Mouse (Mus musculus) liver, postnatal 0 days (tissue): ENCODE measurements around the gene 4933428G20Rik. TPM values are rescaled to one million over a fixed set of nuclear protein-coding genes. Genes with fewer than 3 reads are reported as not detected.

Experiments used
- ATAC-seq: fragments of 200-750 bp; cut with Nextera tagmentation; 2 replicates; pipeline ENCODE4 v1.8.0; 2017; ENCODE audit warnings: mild to moderate bottlenecking, moderate library complexity
- DNase-seq: peaks from one replicate; pipeline ENCODE4 v3.0.0-alpha.2; 2016
- H3K27ac ChIP-seq: fragments of 300-500 bp; sonication (generic); 2 replicates; pipeline ENCODE4 v1.5.1; 2014; ENCODE audit warnings: antibody characterized with exemption, moderate library complexity, mild to moderate bottlenecking, low read depth
- H3K27me3 ChIP-seq: fragments of 300-500 bp; sonication (generic); 2 replicates; pipeline ENCODE4 v1.6.1; 2014; ENCODE audit warnings: low read length, control low read depth, mixed read lengths; ENCODE audit not compliant: insufficient read depth
- H3K36me3 ChIP-seq: fragments of 300-500 bp; sonication (generic); replicated peaks from 2 replicates; pipeline ENCODE4 v1.6.1; 2014; ENCODE audit warnings: mild to moderate bottlenecking, control low read depth, low read length, moderate library complexity, mixed read lengths; ENCODE audit not compliant: insufficient read depth
- H3K4me1 ChIP-seq: fragments of 300-500 bp; sonication (generic); 2 replicates; pipeline ENCODE4 v1.6.1; 2014; ENCODE audit warnings: antibody characterized with exemption, mild to moderate bottlenecking, control low read depth; ENCODE audit not compliant: insufficient read depth
- H3K4me2 ChIP-seq: fragments of 300-500 bp; sonication (generic); 2 replicates; pipeline ENCODE4 v1.6.1; 2014; ENCODE audit warnings: low read depth, mild to moderate bottlenecking, low read length, moderate library complexity, mixed read lengths
- H3K4me3 ChIP-seq: fragments of 300-500 bp; sonication (generic); 2 replicates; pipeline ENCODE4 v1.5.1; 2014; ENCODE audit warnings: low read depth, low read length
- H3K9ac ChIP-seq: fragments of 300-500 bp; sonication (generic); replicated peaks from 2 replicates; pipeline ENCODE4 v1.6.1; 2014; ENCODE audit warnings: mild to moderate bottlenecking, moderate library complexity
- H3K9me3 ChIP-seq: fragments of 300-500 bp; sonication (generic); 2 replicates; pipeline ENCODE4 v1.6.1; 2016; ENCODE audit warnings: mild to moderate bottlenecking, control low read depth, low read length, mixed read lengths
- CTCF ChIP-seq: sonication (generic); IDR thresholded peaks from 2 replicates; pipeline ENCODE4 v1.5.1; 2016; ENCODE audit warnings: antibody characterized with exemption, low read depth
- EP300 ChIP-seq: IDR thresholded peaks from 2 replicates; pipeline ENCODE4 v1.6.1; 2016; ENCODE audit warnings: antibody characterized with exemption, low read depth, mild to moderate bottlenecking
- WGBS: fragments of 180-500 bp; shearing (Covaris S2); extraction: QIAGEN DNeasy Blood & Tissue Kit; methylation state at CpG from one replicate; pipeline ENCODE4 v1.1.7; 2014; ENCODE audit not compliant: insufficient replicate concordance; 5-methylcytosine and 5-hydroxymethylcytosine counted together
- polyA plus RNA-seq: library from polyadenylated mRNA; unstranded; fragments of >200 nt; fragmentation: Nextera tagmentation; extraction: Ambion mirVana; gene quantifications from 2 replicates; pipeline ENCODE4 v1.2.1, GENCODE M21; 2015

4933428G20Rik gene
- polyA plus RNA-seq, 1 experiment from 2014 or later, result 0.25 TPM

- peaks cover 11% of the 10 kb centered on the region for H3K4me1 ChIP-seq
- H3K27me3 ChIP-seq, result no peaks in the 10 kb centered on the region
- ATAC-seq (peak; percentile 58), DNase-seq (peak; percentile 81)
- H3K4me2 ChIP-seq, result peak overlapping the region; percentile 62
- H3K27ac ChIP-seq, result peak overlapping the region; percentile 62; the same call in 1 of the 2 replicates
- H3K36me3 ChIP-seq, result no peaks in the 10 kb centered on the region
- TF ChIP-seq EP300, result no peak
- peak; percentile 90 for TF ChIP-seq CTCF
- H3K9me3 ChIP-seq, result no peaks in the 10 kb centered on the region
- WGBS, result 31% methylated on average over 10 of the region's 10 CpGs
- H3K9ac ChIP-seq, result no peak overlapping the region; the same call in 1 of the 2 replicates
- peak overlapping the region; percentile 36 for H3K4me3 ChIP-seq
Measured at GRCm38 (mm10) chr11:97510966-97511660, 11.0 kb upstream of the 4933428G20Rik start.

- no peaks in the 10 kb centered on the region for H3K36me3 ChIP-seq
- 73% methylated on average over 24 of the region's 24 CpGs for WGBS
- TF ChIP-seq EP300, result no peak
- TF ChIP-seq CTCF, result no peak
- H3K9me3 ChIP-seq, result no peaks in the 10 kb centered on the region
- H3K9ac ChIP-seq, result no peak overlapping the region
- no peaks in the 10 kb centered on the region for H3K27me3 ChIP-seq
- peaks cover 11% of the 10 kb centered on the region for H3K4me1 ChIP-seq
- H3K4me3 ChIP-seq, result no peak overlapping the region
- H3K27ac ChIP-seq, result no peak overlapping the region
- DNase-seq (no peak), ATAC-seq (no peak)
- H3K4me2 ChIP-seq, result no peak overlapping the region
Measured at GRCm38 (mm10) chr11:97509715-97510485, 9.8 kb upstream of the 4933428G20Rik start.

- Histone ChIP-seq H3K27ac (no peak overlapping the region; the same call in 1 of the 2 replicates), H3K36me3 (no peaks in the 10 kb centered on the region), H3K27me3 (no peaks in the 10 kb centered on the region), H3K9me3 (no peaks in the 10 kb centered on the region), H3K4me2 (no peak overlapping the region), H3K4me3 (no peak overlapping the region), H3K9ac (no peak overlapping the region), H3K4me1 (peaks cover 11% of the 10 kb centered on the region)
- 33% methylated on average over 5 of the region's 5 CpGs for WGBS
- no peak for ATAC-seq
- DNase-seq, result no peak
- TF ChIP-seq CTCF (no peak), EP300 (no peak)
Measured at GRCm38 (mm10) chr11:97509058-97509457, 8.9 kb upstream of the 4933428G20Rik start.

GRCm38 (mm10) chr11:97508198-97508597 is 8.1 kb upstream of the 4933428G20Rik start:
- 60% methylated on average over 3 of the region's 3 CpGs for WGBS
- Histone ChIP-seq H3K4me1 (peaks cover 11% of the 10 kb centered on the region), H3K27ac (no peak overlapping the region), H3K9ac (no peak overlapping the region), H3K36me3 (no peaks in the 10 kb centered on the region), H3K4me2 (no peak overlapping the region), H3K27me3 (no peaks in the 10 kb centered on the region), H3K4me3 (no peak overlapping the region), H3K9me3 (no peaks in the 10 kb centered on the region)
- no peak for ATAC-seq
- no peak for DNase-seq
- no peak for TF ChIP-seq CTCF
- TF ChIP-seq EP300, result no peak

GRCm38 (mm10) chr11:97506331-97506730 is 6.2 kb upstream of the 4933428G20Rik start:
- TF ChIP-seq CTCF (no peak), EP300 (no peak)
- no peaks in the 10 kb centered on the region for H3K27me3 ChIP-seq
- DNase-seq (no peak), ATAC-seq (no peak)
- H3K4me2 ChIP-seq, result no peak overlapping the region
- no peak overlapping the region for H3K4me3 ChIP-seq
- peaks cover 6% of the 10 kb centered on the region for H3K4me1 ChIP-seq
- no peak overlapping the region for H3K9ac ChIP-seq
- no peaks in the 10 kb centered on the region for H3K9me3 ChIP-seq
- H3K27ac ChIP-seq, result no peak overlapping the region
- 52% methylated on average over 8 of the region's 8 CpGs for WGBS
- H3K36me3 ChIP-seq, result peaks cover 4% of the 10 kb centered on the region; the same call in 1 of the 2 replicates

- no peak overlapping the region for H3K4me3 ChIP-seq
- H3K36me3 ChIP-seq, result peaks cover 9% of the 10 kb centered on the region
- no peaks in the 10 kb centered on the region for H3K27me3 ChIP-seq
- H3K27ac ChIP-seq, result no peak overlapping the region
- TF ChIP-seq CTCF (no peak), EP300 (no peak)
- no peak for DNase-seq
- ATAC-seq, result no peak
- H3K9ac ChIP-seq, result no peak overlapping the region
- no peak overlapping the region for H3K4me2 ChIP-seq
- WGBS, result 64% methylated on average over 4 of the region's 4 CpGs
- H3K9me3 ChIP-seq, result no peaks in the 10 kb centered on the region
- H3K4me1 ChIP-seq, result 0 out of 2 replicates have a peak, but pooled peaks cover 2% of the 10 kb centered on the region
Measured at GRCm38 (mm10) chr11:97505784-97506183, 5.6 kb upstream of the 4933428G20Rik start.
